Mouse (Mus musculus) cerebral cortex, adult 2 months (tissue): Measurements from ENCODE around the gene Nxnl1.

Experiments used
- WGBS: fragments of 180-500 bp; shearing (Covaris S2); methylation state at CpG from one replicate; pipeline ENCODE4 v1.1.7; 2018; 5-methylcytosine and 5-hydroxymethylcytosine counted together

Gene Nxnl1

DNA sequence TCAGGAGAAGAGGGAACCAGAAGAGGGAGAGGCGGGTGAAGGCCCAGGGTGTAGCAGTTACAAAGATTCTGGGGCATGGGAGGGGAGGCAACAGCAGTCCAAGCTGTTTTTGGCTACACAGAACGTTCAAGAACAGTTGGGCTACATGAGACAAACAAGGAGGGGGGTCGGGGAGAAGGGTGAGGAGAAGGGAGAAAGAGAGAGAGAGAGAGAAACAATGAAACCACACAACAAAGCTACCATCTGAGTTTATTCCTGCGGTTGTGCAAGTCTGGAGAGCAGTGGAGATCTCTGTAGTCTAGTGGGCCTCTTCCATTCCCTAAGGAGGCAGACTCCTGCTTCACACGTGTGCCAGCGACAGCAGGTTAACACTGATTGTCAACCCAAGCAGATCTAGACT is 12.4 kb downstream of the Nxnl1 start:
- WGBS: 66% methylated on average over 6 of the region's 6 CpGs

DNA sequence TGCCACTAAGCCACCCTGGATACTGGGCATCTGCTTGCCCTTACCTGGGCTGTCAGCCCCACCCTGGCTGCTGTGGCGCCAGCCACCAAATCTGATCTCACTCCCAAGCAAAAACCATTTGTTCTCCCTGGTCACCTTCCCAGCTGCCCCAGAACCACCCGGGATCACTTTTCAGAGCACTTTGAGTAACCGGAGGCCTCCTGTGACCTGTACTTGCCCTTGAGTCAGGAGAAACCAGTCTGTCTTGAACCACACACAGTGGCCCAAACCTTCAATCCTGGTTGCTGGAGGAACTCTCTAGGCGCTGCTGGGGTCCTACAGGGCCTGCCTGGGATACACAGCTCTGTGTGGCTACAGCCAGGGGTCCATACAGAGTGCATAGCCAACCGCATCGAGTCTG is 13.6 kb downstream of the Nxnl1 start:
- 82% methylated on average over 6 of the region's 6 CpGs for WGBS

DNA sequence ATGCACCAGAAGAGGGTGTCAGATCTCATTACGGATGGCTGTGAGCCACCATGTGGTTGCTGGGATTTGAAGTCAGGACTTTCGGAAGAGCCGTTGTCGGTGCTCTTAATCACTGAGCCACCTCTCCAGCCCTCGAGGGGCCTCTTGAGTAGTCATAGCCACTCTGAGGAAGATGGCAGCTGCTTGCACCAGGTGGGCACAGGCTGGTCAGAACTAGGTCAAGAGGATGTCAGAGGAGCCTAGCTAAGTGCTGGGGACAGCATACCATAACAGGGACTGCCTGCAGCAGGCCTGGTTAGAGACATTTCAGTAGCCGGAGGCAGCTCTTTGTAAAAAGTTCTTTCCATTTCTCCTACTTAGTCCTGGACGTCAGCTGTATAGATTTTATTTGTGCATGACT is 15.6 kb downstream of the Nxnl1 start:
- 66% methylated on average over 7 of the region's 7 CpGs for WGBS

DNA sequence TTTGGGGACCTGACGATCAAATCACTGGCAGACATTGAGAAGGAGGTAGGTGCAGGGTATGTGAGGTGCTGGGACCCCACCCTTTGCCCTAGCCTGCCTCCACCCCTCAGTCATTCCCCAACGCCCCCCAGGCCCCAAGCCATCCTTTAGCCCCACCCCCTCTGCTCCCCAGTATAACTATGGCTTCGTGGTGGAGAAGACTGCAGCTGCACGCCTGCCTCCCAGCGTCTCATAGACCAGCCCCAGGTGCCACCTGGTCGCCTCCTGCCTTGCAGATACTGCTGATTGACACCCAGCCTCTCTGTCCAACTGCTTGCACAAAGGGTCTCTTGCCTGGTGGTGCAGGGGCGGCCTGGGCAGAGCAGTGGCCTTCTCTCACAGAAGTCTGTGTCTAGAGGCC is 18.8 kb downstream of the Nxnl1 start:
- WGBS: 91% methylated on average over 7 of the region's 7 CpGs

DNA sequence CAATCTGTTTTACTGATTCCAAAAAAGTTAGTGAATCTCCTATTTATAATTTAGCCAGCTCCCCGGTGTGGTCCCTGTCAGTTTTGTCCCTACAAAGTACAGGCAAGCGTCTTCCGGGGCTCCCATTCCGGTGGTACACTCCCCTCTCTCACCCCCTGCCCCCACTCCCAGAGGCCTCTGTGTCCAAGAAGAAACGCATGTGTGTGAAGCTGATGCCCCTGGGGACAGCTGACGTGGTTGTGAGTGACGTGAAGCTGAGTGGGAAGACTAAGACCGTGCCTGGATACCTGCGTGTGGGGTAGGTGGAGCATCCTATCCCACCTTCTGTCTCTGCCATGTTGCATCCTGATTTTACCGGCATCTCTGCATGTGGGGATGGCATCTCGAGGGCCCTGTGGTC is 21.3 kb downstream of the Nxnl1 start:
- WGBS: 91% methylated on average over 11 of the region's 11 CpGs

DNA sequence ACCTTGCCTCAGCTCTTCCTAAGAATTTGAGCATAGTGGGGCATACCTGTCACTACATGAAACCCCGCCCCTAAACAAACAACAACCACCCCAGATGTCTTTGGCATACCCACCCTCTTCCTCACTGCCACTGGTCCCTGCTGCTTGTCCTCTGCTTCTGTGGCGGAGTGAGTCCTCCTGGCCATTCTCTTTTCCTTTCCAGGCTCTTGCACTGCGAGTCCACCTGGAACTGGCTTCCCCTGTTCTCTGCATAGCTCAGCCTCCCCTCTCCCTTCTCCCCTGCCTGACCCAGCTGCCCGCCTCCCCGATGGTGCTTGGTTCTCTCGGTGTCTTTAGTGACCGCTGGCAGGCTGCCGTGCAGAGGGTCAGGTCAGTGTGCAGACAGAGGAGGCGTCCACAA is 22.6 kb downstream of the Nxnl1 start:
- 89% methylated on average over 9 of the region's 9 CpGs for WGBS

DNA sequence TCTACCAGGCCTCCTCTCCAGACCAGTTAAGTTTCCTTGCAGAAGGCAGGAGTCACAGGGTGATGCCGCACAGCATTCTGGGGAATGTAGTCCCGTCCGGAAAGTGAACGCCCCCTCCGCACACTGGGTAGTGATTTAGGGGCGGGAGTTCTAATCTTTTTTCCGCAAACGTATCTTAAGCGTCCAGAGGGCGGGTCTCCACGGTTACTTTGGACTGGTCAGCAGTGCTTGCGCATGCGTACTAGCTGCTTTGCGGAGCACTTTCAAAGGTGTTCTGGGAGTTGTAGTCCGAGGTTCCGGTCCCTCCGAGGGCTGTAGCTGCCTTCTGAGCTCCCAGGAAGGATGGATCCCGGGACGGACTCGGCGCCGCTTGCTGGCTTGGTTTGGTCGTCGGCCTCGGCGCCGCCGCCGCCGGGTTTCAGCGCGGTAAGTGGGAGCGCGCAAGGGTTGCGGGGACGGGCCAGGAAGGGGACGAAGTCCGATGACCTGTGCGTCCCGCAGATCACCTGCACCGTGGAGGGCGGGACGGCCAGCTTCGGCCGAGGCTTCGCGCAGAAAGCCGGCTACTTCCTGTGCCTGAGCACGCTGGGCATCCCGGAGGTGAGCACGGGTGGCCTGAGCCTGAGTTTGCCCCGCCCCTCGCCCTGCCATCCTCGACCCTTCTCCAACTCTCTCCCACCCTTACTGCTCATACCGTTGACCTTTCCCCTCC is 23.6 kb downstream of the Nxnl1 start, which contains the start of gene Mvb12a:
Gene Mvb12a (plus strand): TSS at position 291 of the 712 bp plus-strand sequence.
- WGBS: under 1% methylated on average over 55 of the region's 55 CpGs

DNA sequence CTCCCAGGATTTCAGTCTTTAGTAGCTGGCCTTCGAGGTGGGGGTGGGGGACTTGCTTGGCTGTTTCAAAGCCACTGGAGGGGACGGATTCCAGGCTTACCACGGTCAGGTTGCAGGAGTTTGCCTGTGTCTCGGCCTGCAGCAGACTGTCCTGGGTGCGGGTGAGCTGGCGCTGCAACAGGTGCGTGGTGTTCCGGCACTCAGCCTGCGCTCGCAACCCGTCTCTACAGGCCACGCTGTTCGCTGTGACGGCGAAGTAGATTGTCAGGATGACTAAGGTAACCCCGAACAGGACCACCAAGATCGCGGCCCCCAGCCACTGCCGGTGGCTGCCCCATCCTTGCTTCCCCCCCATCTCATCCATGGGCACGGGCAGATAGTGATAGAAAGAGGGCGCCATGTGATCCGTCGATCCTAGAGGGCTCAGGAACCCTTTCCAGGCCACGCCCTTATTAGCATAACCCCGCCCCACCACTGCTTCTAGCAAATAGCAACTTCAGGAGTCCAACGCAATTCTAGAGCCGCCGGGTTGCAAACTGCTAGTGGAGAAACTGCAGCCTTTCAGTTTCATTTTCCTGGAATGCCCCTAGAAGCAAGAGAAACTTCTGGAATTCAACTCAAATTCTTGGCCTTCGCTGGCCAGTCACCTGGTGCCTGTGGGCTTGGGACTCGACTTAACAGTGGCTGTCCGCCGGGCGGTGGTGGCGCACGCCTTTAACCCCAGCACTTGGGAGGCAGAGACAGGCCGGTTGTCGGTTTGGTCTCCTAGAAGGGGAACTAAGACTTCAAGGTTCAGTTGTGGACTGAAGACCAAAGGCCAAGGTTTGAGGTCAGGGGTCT is 29.2 kb downstream of the Nxnl1 start, which contains the start of gene Bst2:
Gene Bst2 (minus strand): TSS at position 429 of the 840 bp plus-strand sequence.
- 9% methylated on average over 37 of the region's 37 CpGs for WGBS

DNA sequence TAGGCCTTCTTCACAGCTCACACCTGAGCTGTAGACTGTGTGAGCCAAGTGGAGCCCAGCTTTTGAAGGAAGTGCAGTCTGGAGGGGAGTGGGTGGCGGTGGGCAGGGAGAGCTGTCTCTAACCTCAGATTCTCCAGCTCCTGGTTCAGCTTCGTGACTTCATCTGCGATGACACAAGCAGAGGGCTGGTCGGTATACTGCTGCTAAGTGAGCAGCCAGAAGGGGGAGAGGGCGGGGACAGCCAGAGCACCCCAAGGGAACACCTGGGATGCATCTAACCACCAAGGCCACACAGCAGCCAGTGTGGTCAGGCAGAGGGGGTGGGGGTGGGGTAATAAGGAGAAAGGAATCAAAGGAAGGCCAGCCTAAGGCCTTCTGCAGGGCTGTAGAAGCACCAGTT is 30.7 kb downstream of the Nxnl1 start:
- 75% methylated on average over 5 of the region's 5 CpGs for WGBS

DNA sequence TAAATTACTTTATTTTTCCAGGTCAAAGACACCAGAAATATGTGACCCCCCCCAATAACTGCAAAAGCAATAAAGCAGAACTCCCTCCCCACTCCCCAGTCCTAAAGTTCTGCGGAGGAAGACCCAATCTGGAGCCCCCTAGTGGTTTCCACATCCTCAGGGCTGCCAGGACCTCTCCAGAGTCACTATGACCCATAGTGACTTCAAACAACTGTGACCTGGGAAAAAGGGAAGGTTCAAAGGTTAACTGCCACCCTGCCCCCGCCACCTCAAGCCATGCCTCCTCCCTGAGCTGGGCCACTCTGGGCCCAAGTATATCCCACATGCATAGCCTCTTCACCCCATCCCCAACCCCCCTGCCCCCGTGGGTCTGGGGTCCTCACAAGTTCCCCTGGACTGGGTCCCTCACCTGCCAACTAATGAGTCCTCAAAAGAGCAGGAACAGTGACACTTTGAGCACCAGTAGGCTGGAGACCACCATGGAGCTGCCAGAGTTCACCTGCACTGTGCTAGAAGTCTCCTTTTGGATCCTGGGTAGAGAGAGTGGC is 32.1 kb downstream of the Nxnl1 start:
- WGBS: 62% methylated on average over 3 of the region's 3 CpGs

DNA sequence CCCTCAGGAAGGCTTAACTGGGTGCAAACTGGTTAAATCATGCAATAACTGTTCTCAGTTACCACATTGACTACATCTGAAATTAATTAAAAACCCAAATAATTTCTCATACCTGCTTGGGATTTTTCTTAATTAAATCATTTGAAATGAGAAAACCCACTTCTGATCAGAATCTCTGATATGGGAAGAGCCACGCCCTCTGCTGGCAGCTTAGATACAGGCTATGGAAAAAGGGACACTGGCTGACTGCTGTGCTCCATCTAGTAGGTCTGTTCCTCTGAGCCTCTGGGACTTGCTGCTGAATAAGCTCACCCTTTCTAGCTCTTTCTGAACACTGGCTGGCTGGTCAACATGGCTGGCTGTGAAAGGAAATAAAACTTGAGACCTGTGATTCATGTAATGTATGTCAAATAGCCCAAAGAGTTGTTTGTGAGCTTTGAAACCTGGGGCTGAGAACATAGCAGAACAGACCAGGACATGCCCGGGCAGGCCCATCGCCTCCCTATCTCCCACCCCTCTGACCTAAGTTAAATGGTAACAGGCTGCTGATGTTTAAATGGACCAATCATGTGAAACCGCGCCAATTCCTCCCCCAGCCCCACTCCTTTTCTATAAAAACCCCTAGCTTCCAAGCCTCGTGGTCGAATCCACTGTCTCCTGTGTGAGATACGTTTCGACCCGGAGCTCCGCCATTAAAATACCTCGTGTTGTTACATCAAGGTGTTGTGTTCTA is 35.5 kb downstream of the Nxnl1 start:
- WGBS: 80% methylated on average over 9 of the region's 12 CpGs

DNA sequence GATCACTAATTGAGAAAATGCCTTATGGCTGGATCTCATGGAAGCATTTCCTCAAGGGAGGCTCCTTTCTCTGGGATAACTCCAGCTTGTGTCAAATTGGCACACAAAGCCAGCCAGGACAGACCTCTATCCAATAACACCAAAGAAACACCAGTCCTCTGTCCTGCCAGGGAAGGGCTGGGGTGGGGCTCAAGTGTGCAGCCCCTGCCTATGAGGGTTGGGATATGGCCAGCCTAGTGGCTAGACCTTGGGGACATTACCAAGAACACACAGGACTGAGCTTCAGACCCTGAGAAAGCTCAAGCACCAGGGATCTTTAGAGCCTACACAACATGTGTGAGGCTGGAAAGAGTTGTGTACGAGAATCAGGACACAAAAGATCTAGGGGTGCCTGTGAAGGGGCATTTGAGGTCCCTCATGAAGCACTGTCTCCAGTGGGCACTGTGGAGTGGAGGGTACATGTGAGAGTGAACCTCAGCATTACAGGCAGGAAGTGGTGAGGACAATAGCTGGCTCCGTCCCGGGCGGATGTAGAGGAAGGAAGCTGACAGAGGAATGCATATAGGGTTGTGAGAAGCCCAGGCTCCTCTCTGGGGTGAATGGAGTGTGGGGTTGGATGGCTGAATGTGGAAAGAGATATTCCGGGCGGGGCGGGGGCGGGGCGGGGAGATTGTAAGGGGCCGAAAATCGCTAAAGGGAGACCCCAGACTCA is 37.9 kb downstream of the Nxnl1 start:
- WGBS: 80% methylated on average over 11 of the region's 11 CpGs

DNA sequence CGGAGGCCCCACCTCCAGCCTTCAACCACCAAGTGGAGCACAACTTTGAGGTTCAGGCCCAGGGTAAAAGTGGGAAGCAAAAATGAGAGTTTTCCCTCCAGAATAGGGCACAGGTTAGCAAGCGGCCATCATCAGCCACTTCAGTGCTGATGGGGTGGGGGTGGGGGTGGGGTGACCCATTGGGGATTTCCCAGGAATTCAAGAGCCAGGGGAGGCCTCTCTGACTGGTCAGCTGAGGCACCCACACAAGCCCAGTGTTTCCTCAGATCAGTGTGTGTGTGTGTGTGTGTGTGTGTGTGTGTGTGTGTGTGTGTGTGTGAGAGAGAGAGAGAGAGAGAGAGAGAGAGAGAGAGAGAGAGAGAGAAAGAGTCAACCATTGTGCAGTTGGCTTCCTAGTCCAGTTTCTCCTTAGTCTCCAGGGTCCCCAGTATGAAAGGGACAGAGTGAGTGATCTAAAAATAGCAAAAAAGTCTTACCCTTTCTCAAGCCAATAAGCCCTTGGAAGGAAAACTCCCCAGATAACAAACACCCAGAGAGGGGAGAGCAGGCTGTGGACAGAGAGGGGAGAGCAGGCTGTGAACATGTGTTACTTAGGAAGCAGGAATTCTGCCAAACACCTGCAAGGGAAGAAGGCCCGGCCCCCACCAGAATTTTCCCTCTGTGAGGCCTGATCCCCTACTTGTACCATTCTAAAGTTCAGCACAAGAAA is 39.1 kb downstream of the Nxnl1 start:
- WGBS: 68% methylated on average over 3 of the region's 3 CpGs

DNA sequence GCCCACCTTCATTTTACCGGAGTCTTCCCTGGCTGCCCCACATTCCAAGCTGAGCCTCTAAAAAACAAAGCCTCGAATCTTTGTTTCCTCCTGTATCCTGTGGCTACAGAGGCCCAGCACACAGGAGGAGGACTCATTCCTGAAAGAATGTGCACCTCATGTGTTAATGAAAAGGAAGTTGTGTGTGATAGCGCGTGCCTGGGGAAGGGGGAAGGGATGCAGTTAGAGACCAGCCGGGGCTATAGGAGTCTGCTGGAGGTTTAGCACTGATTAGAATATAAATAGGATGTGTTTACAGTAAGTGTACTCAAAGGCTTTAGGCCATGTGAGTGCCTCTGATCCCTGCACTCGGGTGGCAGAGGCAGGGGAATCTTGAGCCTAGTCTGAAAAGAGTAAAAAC is 40.1 kb downstream of the Nxnl1 start:
- WGBS: 70% methylated on average over 6 of the region's 6 CpGs

DNA sequence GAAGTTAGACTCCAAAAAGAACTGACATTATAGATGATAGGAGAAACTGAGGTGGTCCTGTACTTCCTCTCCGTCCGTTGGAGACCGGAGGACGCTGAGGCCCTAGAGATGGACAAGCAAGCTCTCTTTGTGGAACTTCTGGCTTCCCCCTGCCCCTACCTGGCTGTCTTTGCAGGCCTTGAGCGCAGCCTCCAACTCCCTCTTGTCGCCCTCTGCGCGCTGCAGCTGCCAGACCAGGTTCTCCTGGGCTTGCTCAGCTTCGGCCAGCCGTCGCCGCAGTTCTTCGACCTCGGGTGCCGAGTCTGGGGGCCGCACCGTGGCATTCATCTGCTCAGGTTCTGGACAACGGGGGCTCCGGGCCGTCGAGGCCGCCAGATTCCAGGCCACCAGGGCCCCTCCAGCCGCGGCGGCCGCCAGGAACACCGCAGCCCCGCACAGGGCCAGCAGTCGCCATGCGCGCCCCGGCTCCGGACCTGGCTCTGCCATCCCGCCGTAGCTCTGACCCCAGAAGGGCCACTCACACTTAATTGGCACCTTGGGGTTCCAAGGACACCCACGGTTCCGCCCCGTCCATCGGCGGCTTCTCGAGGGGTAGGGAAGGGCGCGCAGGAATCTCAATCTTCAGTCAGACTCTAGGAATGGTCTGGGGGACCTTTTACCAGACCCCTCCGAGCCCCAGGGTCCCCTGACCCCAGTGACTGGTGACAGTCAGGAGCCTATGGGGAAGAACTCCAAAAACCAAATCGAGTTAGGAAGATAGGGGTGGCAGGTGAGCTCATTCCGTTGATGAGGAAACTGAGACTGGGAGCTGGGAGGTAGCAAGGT is 41.0 kb downstream of the Nxnl1 start, which contains the start of gene Ccdc194:
Gene Ccdc194 (minus strand): TSS at position 486 of the 825 bp plus-strand sequence.
- 27% methylated on average over 46 of the region's 46 CpGs for WGBS

DNA sequence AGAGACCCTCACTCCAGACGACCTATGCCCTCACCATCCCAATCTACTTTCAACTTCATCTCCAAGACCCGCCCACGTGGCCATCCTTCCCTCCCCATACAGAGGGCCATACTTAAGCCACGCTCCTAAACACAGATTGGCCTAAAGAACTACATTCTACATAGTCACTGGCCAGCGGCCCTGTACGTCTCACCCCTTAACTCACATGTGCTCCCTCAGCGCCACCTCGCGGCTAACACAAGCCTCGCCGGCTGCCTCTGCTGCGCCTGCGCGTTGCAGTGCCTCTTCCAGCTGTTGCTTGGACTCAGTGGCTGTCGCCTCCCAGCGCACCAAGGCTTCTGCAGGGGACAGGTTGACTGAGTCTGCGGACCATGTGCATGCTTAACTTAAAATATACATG is 44.8 kb downstream of the Nxnl1 start:
- WGBS: 6% methylated on average over 17 of the region's 17 CpGs

DNA sequence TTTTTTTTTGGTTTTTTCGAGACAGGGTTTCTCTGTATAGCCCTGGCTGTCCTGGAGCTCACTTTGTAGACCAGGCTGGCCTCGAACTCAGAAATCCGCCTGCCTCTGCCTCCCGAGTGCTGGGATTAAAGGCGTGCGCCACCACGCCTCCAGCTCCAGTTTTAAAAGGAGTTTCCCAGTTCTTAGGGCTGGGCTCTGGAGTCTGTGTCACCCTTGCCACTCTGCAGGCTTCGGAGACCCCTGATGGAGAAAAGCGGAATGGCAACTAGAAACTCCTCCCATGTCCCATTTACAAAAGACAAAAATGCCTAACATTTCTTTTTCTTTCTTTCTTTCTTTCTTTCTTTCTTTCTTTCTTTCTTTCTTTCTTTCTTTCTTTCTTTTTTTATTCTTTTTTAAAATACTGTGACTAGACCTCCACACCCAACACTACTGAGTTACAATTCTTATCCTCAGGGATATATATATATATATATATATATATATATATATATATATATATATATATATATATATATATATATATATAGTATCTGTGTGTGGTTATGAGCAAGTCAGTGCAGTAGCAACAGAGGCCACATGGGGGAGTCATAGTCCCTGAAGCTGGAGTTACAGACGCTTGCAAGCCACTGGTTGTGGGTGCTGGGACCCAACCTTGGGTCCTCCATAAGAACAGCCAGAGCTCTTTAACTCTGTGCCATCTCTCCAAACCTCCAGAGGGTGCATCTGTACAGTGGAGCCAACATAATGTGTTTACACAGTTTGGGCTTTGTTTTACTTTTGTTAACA is 47.2 kb downstream of the Nxnl1 start:
- WGBS: 33% methylated on average over 10 of the region's 10 CpGs

DNA sequence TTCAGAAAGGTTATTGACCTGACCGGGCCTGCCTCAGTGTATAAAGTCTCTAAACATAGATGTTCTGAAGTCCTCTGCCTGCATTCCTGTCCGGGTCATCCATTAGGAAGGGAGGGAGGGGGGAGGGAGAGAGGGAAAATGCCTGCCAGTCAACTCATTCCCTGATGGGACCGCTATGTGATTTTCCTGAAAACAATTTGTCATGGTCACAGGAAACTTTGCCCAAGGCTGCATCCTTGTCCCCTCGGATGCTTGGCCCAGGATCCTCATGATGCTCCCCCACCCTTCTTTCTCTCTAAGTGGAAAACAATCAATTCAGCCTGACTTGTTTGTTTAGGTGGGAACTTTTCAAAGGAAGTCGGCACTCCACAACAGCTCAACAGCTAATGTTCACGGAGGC is 49.6 kb downstream of the Nxnl1 start:
- WGBS: 51% methylated on average over 6 of the region's 6 CpGs

DNA sequence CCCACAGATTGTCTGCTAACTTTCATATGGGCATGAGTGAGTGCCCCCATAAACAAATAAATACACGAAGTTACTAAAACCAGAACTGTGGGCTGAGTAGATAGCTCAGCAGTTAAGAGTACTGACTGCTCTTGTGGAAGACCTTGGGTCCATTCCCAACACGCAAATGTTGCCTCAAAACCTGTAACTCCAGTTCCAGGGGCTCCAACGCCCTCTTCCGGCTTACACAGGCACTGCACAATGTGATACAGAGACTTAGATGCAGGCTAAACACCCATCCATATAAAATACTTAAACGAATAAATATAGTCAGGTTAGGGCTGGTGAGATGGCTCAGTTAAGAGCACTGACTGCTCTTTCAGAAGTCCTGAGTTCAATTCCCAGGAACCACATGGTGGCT is 51.4 kb downstream of the Nxnl1 start:
- WGBS: 70% methylated on average over 5 of the region's 5 CpGs
